Mouse (Mus musculus) cerebellum, adult 2 months (tissue): ENCODE results near the gene Anln.

Experiments
- CTCF ChIP-seq: fragments of 200-500 bp; IDR thresholded peaks from 2 replicates; pipeline ENCODE4 v1.5.1; 2011; ENCODE audit warnings: low read depth, mild to moderate bottlenecking, control low read depth, low read length, moderate library complexity, borderline replicate concordance; ENCODE audit not compliant: insufficient read depth
- POLR2A ChIP-seq: fragments of 200-500 bp; IDR thresholded peaks from 2 replicates; pipeline ENCODE4 v1.6.1; 2011; ENCODE audit warnings: low read length, control low read depth, borderline replicate concordance; ENCODE audit not compliant: insufficient read depth

DNA sequence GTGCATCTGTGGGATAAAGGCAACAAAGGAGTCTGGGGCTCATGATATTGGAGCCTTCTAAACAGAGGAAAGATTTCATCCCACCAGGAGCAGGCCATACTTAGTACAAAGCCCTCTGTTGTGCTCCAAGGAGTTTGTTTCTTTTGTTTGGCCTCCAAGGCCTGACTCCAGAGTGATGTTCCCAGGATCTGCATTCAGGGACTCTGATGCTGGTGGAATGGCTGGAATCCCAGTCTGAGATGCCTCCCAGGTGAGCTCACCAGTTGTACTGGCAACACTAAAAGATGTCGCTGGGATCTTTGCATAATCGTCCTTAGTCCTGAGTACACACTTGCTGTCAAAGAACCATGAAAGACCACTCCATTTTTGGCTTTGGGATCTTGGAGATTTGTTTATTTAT is 45.1 kb upstream of the Anln start:
- TF ChIP-seq CTCF (no peak), POLR2A (no peak)
